Mouse (Mus musculus) midbrain, embryonic 12.5 days (tissue): ENCODE results near the gene Sik1. TPM values are rescaled to one million over a fixed set of nuclear protein-coding genes. Genes with fewer than 3 reads are reported as not detected.

Experiments
- ATAC-seq: fragments of 200-750 bp; cut with Nextera tagmentation; 2 replicates; pipeline ENCODE4 v1.8.0; 2017; ENCODE audit warnings: low read depth, moderate TSS enrichment, moderate library complexity; ENCODE audit not compliant: low FRiP score
- H3K27ac ChIP-seq: fragments of 300-500 bp; sonication (generic); replicated peaks from 2 replicates; pipeline ENCODE4 v1.5.1; 2016; ENCODE audit warnings: mild to moderate bottlenecking
- H3K27me3 ChIP-seq: fragments of 300-500 bp; sonication (generic); 2 replicates; pipeline ENCODE4 v1.6.1; 2016; ENCODE audit warnings: mild to moderate bottlenecking
- H3K36me3 ChIP-seq: fragments of 300-500 bp; sonication (generic); 2 replicates; pipeline ENCODE4 v1.6.1; 2016
- H3K4me1 ChIP-seq: fragments of 300-500 bp; sonication (generic); 2 replicates; pipeline ENCODE4 v1.6.1; 2016
- H3K4me2 ChIP-seq: fragments of 300-500 bp; sonication (generic); replicated peaks from 2 replicates; pipeline ENCODE4 v1.6.1; 2016; ENCODE audit warnings: mild to moderate bottlenecking, moderate library complexity
- H3K4me3 ChIP-seq: fragments of 300-500 bp; sonication (generic); 2 replicates; pipeline ENCODE4 v1.5.1; 2016; ENCODE audit warnings: mild to moderate bottlenecking
- H3K9ac ChIP-seq: fragments of 300-500 bp; sonication (generic); replicated peaks from 2 replicates; pipeline ENCODE4 v1.6.1; 2016; ENCODE audit warnings: mild to moderate bottlenecking, moderate library complexity
- H3K9me3 ChIP-seq: fragments of 300-500 bp; sonication (generic); 2 replicates; pipeline ENCODE4 v1.6.1; 2016; ENCODE audit warnings: mild to moderate bottlenecking
- WGBS: fragments of 180-500 bp; shearing (Covaris S2); methylation state at CpG from one replicate; pipeline ENCODE4 v1.1.7; 2016; 5-methylcytosine and 5-hydroxymethylcytosine counted together
- polyA plus RNA-seq: library from polyadenylated mRNA; unstranded; fragments of >200 nt; fragmentation: Nextera tagmentation; extraction: Ambion mirVana; gene quantifications from 2 replicates; pipeline ENCODE4 v1.2.1, GENCODE M21; 2016

The Sik1 gene
- polyA plus RNA-seq = 14.6 and 15.0 TPM in 2 replicates

GRCm38 (mm10) chr17:31855597-31856518 lies at the start of gene Sik1:
Gene Sik1, minus strand, starts transcription at chr17:31855804.
- Histone ChIP-seq H3K27ac (peak within 1 kb of the TSS; percentile 58), H3K4me1 (peaks cover 37% of the 10 kb centered on the region)

DNA sequence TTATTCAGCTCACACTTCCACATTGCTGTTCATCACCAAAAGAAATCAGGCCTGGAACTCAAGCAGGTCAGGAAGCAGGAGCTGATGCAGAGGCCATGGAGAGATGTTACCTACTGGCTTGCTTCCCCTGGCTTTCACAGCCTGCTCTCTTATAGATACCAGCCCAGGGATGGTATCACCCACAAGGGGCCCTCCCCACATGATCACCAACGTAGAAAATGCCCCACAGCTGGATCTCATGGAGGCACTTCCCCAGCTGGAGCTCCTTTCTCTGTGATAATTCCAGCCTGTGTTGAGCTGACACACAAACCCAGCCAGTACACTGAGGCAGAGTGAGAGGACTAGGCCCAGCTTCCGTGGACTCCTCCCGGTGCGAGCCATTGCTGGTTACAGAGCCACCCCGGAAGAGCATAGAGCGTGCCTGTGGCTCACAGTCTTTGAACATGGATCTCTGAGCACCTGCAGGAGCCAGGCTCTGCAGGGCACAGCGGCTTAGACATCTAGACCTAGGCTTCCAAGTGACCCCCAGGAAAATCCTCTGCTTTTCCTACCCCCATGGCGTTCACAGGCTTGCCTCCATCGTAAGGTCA lies 49.7 kb upstream of the Sik1 start:
- Histone ChIP-seq H3K4me2 (no peak overlapping the region), H3K27ac (no peak overlapping the region), H3K9me3 (no peaks in the 10 kb centered on the region), H3K4me3 (no peak overlapping the region), H3K27me3 (no peaks in the 10 kb centered on the region), H3K9ac (no peak overlapping the region), H3K36me3 (no peaks in the 10 kb centered on the region), H3K4me1 (no peaks in the 10 kb centered on the region)
- ATAC-seq = no peak
- WGBS = 87% methylated on average over 9 of the region's 9 CpGs

More at GRCm38 (mm10) chr17:31855597-31856518, at the start of gene Sik1:
- no peaks in the 10 kb centered on the region for H3K27me3 ChIP-seq
- H3K9me3 ChIP-seq = no peaks in the 10 kb centered on the region
- under 1% methylated on average over 74 of the region's 92 CpGs for WGBS
- H3K4me2 ChIP-seq = peak within 1 kb of the TSS; percentile 68
- peak; percentile 94 for ATAC-seq
- H3K4me3 ChIP-seq = peak within 1 kb of the TSS; percentile 89
- H3K9ac ChIP-seq = peak within 1 kb of the TSS; percentile 78
- H3K36me3 ChIP-seq = peaks cover 8% of the 10 kb centered on the region; the same call in 1 of the 2 replicates

DNA sequence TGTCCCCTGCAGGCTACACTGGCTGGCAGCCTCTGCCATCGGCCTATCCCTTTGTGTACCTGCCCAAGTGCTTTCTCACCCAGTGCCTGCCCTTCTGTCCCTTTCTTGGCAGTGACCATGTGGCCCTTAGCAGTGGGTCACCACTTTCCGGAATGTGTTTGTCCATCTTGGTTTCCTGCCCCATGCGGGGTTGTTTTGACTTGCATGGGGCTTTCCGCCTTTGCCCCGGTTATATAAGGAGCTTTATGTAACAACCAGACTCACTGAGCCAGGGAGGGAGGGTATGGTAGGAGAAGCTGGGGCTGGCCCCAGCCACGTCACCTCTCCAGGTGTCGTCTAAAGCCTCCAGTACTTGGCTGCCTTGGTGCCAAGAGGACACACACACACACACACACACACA lies 48.4 kb upstream of the Sik1 start:
- Histone ChIP-seq H3K9ac (no peak overlapping the region), H3K4me3 (no peak overlapping the region), H3K27me3 (no peaks in the 10 kb centered on the region), H3K36me3 (no peaks in the 10 kb centered on the region), H3K27ac (no peak overlapping the region), H3K9me3 (no peaks in the 10 kb centered on the region), H3K4me2 (no peak overlapping the region), H3K4me1 (no peaks in the 10 kb centered on the region)
- ATAC-seq = no peak
- WGBS = 83% methylated on average over 7 of the region's 7 CpGs

GRCm38 (mm10) chr17:31902630-31903198 lies 47.1 kb upstream of the Sik1 start:
- Histone ChIP-seq H3K4me2 (no peak overlapping the region), H3K27me3 (no peaks in the 10 kb centered on the region), H3K9me3 (no peaks in the 10 kb centered on the region), H3K4me3 (no peak overlapping the region), H3K4me1 (no peaks in the 10 kb centered on the region), H3K27ac (no peak overlapping the region), H3K36me3 (no peaks in the 10 kb centered on the region), H3K9ac (no peak overlapping the region)
- 69% methylated on average over 3 of the region's 3 CpGs for WGBS
- ATAC-seq = no peak

DNA sequence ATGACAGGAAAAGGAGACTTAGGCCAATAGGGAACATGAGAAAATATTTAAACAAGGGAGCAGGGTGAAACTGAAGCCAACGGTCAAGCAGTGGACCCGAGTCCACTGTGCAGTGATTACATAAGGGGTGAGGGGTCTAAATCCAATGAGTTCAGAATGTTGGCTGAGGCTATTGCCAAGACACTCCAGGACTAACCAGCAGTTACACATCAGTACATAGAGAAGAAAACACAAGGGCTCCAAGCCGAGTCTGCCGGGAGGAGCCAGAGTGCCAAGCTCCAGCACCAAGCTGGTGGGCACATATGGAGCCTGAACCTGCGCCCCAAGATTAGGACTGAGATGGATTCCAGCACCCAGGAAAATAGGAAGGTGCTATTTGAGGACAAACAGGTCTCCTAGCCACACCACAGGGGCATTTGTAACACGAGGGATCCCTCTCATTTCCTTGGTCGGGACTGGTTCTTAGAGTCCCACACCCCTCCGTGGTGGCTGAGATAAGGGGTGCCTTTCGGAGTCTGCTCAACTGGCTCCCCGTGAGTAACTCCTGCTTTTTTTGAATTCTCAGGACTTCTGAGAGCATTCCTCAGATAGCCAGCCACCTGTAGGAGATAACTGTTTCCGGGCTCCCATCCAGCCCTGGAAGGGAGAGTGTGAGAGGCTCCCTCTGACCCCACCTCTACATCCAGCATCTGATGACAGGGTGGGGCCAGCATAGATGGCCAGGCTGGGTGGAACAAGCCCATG lies 46.0 kb upstream of the Sik1 start:
- Histone ChIP-seq H3K9ac (no peak overlapping the region), H3K27ac (no peak overlapping the region), H3K36me3 (no peaks in the 10 kb centered on the region), H3K27me3 (no peaks in the 10 kb centered on the region), H3K4me3 (no peak overlapping the region), H3K4me2 (no peak overlapping the region), H3K9me3 (no peaks in the 10 kb centered on the region), H3K4me1 (no peaks in the 10 kb centered on the region)
- 81% methylated on average over 11 of the region's 11 CpGs for WGBS
- no peak for ATAC-seq

GRCm38 (mm10) chr17:31898941-31899340 lies 43.3 kb upstream of the Sik1 start:
- no peaks in the 10 kb centered on the region for H3K4me1 ChIP-seq
- no peaks in the 10 kb centered on the region for H3K9me3 ChIP-seq
- H3K9ac ChIP-seq = no peak overlapping the region
- H3K36me3 ChIP-seq = no peaks in the 10 kb centered on the region
- H3K27ac ChIP-seq = no peak overlapping the region
- no peaks in the 10 kb centered on the region for H3K27me3 ChIP-seq
- no peak overlapping the region for H3K4me2 ChIP-seq
- H3K4me3 ChIP-seq = no peak overlapping the region
- 65% methylated on average over 5 of the region's 5 CpGs for WGBS
- no peak for ATAC-seq

DNA sequence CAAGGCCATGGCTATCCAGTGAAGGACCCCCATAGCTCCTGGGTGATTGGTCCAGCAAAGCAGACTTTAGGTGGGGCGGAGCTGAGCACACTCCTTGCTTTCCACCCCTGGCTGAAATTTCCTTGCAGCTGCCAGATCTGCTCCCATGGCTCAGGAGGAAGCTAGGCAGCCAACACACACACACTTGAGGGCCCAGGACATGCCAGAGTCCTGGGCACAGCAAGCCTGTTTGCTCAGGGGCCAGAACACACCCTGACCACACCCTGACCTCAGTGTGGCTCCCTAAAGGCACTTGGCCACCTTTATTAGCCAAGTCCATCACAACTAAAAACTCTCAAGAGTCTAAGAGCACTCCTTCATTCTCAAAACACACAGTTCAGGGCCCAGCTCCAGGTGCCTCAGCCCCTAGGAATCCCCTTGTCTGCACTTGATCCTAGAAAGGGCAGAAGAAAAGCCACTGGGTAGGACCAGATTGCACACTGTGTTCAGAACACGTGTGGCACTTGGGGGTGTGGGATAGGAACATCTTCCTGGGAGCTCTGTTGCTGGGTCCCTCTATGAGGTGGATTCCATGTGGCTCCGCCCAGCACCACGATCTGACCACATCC lies 41.7 kb upstream of the Sik1 start:
- Histone ChIP-seq H3K4me2 (no peak overlapping the region), H3K36me3 (no peaks in the 10 kb centered on the region), H3K4me1 (peaks cover 4% of the 10 kb centered on the region; the same call in 1 of the 2 replicates), H3K9ac (no peak overlapping the region), H3K27me3 (no peaks in the 10 kb centered on the region), H3K9me3 (no peaks in the 10 kb centered on the region), H3K4me3 (no peak overlapping the region), H3K27ac (no peak overlapping the region)
- no peak for ATAC-seq
- WGBS = 76% methylated on average over 4 of the region's 4 CpGs

GRCm38 (mm10) chr17:31896751-31897150 lies 41.1 kb upstream of the Sik1 start:
- Histone ChIP-seq H3K4me2 (no peak overlapping the region), H3K9ac (no peak overlapping the region), H3K27me3 (no peaks in the 10 kb centered on the region), H3K27ac (no peak overlapping the region), H3K9me3 (no peaks in the 10 kb centered on the region), H3K36me3 (no peaks in the 10 kb centered on the region), H3K4me1 (peaks cover 4% of the 10 kb centered on the region; the same call in 1 of the 2 replicates), H3K4me3 (no peak overlapping the region)
- no peak for ATAC-seq
- WGBS = 84% methylated on average over 3 of the region's 3 CpGs

DNA sequence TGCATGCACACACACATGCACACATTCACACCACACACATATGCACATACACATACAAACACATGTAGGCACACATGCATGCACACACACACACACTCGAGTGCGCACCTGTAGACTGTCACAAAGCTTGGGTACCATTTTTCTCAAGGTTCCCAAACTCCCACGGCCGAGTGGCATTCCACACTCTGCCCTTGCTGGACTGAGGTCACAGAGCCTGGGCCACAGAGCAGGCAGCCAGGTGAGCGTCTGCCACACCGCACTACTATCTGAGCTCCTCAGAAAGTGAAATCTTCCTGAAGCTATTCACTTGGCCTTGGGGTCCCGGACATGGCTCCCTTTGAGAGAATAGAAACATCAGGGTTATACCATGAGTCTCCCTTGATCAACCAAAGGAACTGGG lies 40.7 kb upstream of the Sik1 start:
- Histone ChIP-seq H3K4me2 (no peak overlapping the region), H3K27ac (no peak overlapping the region), H3K4me1 (peaks cover 4% of the 10 kb centered on the region; the same call in 1 of the 2 replicates), H3K36me3 (no peaks in the 10 kb centered on the region), H3K9me3 (no peaks in the 10 kb centered on the region), H3K27me3 (no peaks in the 10 kb centered on the region), H3K4me3 (no peak overlapping the region), H3K9ac (no peak overlapping the region)
- 93% methylated on average over 7 of the region's 7 CpGs for WGBS
- ATAC-seq = no peak

DNA sequence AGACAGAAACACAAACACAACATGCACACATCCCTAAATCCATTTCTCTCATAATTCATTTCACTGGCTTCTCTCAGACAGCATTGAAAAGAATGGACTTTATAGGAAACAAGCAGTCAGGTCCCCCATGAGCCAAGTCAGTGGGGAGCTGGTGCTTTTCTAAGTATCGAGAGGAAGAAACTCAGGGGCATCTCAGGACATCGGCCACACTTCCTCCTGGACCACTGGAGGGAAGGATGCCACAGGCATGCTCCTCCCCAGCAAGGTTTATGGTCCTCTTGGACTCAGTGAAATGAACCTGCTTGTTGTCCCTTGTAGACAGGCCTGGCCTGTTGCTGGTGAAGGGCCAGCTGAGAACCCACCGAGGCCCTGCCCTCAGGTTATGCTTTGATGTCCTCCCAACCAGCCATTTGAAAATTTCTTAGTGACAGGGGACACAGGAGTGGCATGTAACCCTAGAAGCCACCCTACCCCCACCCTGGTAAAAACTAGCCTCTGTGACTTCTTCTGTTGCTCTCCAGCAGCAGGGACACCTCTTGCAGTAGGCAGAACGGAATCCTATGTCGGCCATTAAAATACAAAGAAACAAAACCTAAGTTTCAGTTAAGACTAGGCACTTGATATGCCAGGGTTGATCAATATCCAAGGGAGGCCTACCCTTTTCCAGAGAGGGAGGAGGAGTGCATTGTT lies 37.9 kb upstream of the Sik1 start:
- H3K4me2 ChIP-seq = no peak overlapping the region
- ATAC-seq = no peak
- no peaks in the 10 kb centered on the region for H3K9me3 ChIP-seq
- 90% methylated on average over 5 of the region's 5 CpGs for WGBS
- H3K27ac ChIP-seq = no peak overlapping the region
- no peak overlapping the region for H3K9ac ChIP-seq
- no peak overlapping the region for H3K4me3 ChIP-seq
- no peaks in the 10 kb centered on the region for H3K27me3 ChIP-seq
- peaks cover 4% of the 10 kb centered on the region; the same call in 1 of the 2 replicates for H3K4me1 ChIP-seq
- no peaks in the 10 kb centered on the region for H3K36me3 ChIP-seq

GRCm38 (mm10) chr17:31892750-31893149 lies 37.1 kb upstream of the Sik1 start:
- H3K4me2 ChIP-seq = no peak overlapping the region
- H3K9ac ChIP-seq = no peak overlapping the region
- no peaks in the 10 kb centered on the region for H3K27me3 ChIP-seq
- H3K4me1 ChIP-seq = peaks cover 4% of the 10 kb centered on the region; the same call in 1 of the 2 replicates
- 47% methylated on average over 10 of the region's 10 CpGs for WGBS
- ATAC-seq = no peak
- no peak overlapping the region for H3K27ac ChIP-seq
- H3K4me3 ChIP-seq = no peak overlapping the region
- H3K36me3 ChIP-seq = no peaks in the 10 kb centered on the region
- no peaks in the 10 kb centered on the region for H3K9me3 ChIP-seq
